Mouse (Mus musculus): Measurements from ENCODE around the gene Mmp11. TPM values are rescaled to one million over a fixed set of nuclear protein-coding genes. Genes with fewer than 3 reads are reported as not detected.

Gene Mmp11
- polyA plus RNA-seq, 1 experiment from 2014 or later = 2.8 TPM

GRCm38 (mm10) chr10:75945896-75946295 lies 9.6 kb upstream of the Mmp11 start:
- DNase-seq = no peak
- no peak overlapping the region for H3K4me3 ChIP-seq (ENCODE audit: low read depth, low read length)
- H3K36me3 ChIP-seq (replicated peaks; ENCODE audit: insufficient read depth, low read length) = no peaks in the 10 kb centered on the region
- no peak overlapping the region for H3K4me2 ChIP-seq (ENCODE audit: low read depth, low read length)
- H3K4me1 ChIP-seq (ENCODE audit: insufficient read depth) = no peaks in the 10 kb centered on the region; the same call in 1 of the 2 replicates
- WGBS (ENCODE audit: insufficient replicate concordance) = 73% methylated on average over 7 of the region's 7 CpGs
- H3K9ac ChIP-seq (replicated peaks) = no peak overlapping the region
- no peaks in the 10 kb centered on the region for H3K9me3 ChIP-seq (ENCODE audit: low read length)
- no peak overlapping the region for H3K27ac ChIP-seq (ENCODE audit: low read depth)
- peaks cover 9% of the 10 kb centered on the region; the same call in 1 of the 2 replicates for H3K27me3 ChIP-seq (ENCODE audit: insufficient read depth, low read length)
- no peak for ATAC-seq
- TF ChIP-seq CTCF (IDR thresholded peaks at IDR 0.05; ENCODE audit: low read depth) = no peak
- TF ChIP-seq EP300 (IDR thresholded peaks at IDR 0.05; ENCODE audit: low read depth) = no peak

- Histone ChIP-seq H3K4me2 (ENCODE audit: low read depth, low read length) (no peak overlapping the region), H3K9me3 (ENCODE audit: low read length) (no peaks in the 10 kb centered on the region), H3K36me3 (replicated peaks; ENCODE audit: insufficient read depth, low read length) (no peaks in the 10 kb centered on the region), H3K27me3 (ENCODE audit: insufficient read depth, low read length) (peaks cover 2% of the 10 kb centered on the region; the same call in 1 of the 2 replicates), H3K4me1 (ENCODE audit: insufficient read depth) (peaks cover 5% of the 10 kb centered on the region), H3K9ac (replicated peaks) (no peak overlapping the region), H3K4me3 (ENCODE audit: low read depth, low read length) (no peak overlapping the region), H3K27ac (ENCODE audit: low read depth) (no peak overlapping the region)
- TF ChIP-seq CTCF (IDR thresholded peaks at IDR 0.05; ENCODE audit: low read depth) (no peak), EP300 (IDR thresholded peaks at IDR 0.05; ENCODE audit: low read depth) (no peak)
- DNase-seq = no peak
- 87% methylated on average over 7 of the region's 7 CpGs for WGBS (ENCODE audit: insufficient replicate concordance)
- ATAC-seq = no peak
Observed at GRCm38 (mm10) chr10:75945213-75945612, 8.9 kb upstream of the Mmp11 start.

GRCm38 (mm10) chr10:75944066-75944772 lies 7.9 kb upstream of the Mmp11 start:
- TF ChIP-seq CTCF (IDR thresholded peaks at IDR 0.05; ENCODE audit: low read depth) (no peak), EP300 (IDR thresholded peaks at IDR 0.05; ENCODE audit: low read depth) (no peak)
- no peak for ATAC-seq
- H3K9me3 ChIP-seq (ENCODE audit: low read length) = no peaks in the 10 kb centered on the region
- WGBS (ENCODE audit: insufficient replicate concordance) = 53% methylated on average over 11 of the region's 11 CpGs
- H3K4me1 ChIP-seq (ENCODE audit: insufficient read depth) = peaks cover 14% of the 10 kb centered on the region
- no peaks in the 10 kb centered on the region for H3K27me3 ChIP-seq (ENCODE audit: insufficient read depth, low read length)
- H3K4me2 ChIP-seq (ENCODE audit: low read depth, low read length) = no peak overlapping the region
- no peak overlapping the region for H3K27ac ChIP-seq (ENCODE audit: low read depth)
- H3K36me3 ChIP-seq (replicated peaks; ENCODE audit: insufficient read depth, low read length) = no peaks in the 10 kb centered on the region
- no peak overlapping the region for H3K9ac ChIP-seq (replicated peaks)
- no peak for DNase-seq
- H3K4me3 ChIP-seq (ENCODE audit: low read depth, low read length) = no peak overlapping the region

- no peak within 1 kb of the TSS for H3K27ac ChIP-seq (ENCODE audit: low read depth)
- H3K4me2 ChIP-seq (ENCODE audit: low read depth, low read length) = no peak within 1 kb of the TSS
- H3K4me3 ChIP-seq (ENCODE audit: low read depth, low read length) = no peak within 1 kb of the TSS
- no peaks in the 10 kb centered on the region for H3K27me3 ChIP-seq (ENCODE audit: insufficient read depth, low read length)
- 63% methylated on average over 15 of the region's 15 CpGs for WGBS (ENCODE audit: insufficient replicate concordance)
- no peak within 1 kb of the TSS for H3K9ac ChIP-seq (replicated peaks)
- TF ChIP-seq CTCF (IDR thresholded peaks at IDR 0.05; ENCODE audit: low read depth) (no peak), EP300 (IDR thresholded peaks at IDR 0.05; ENCODE audit: low read depth) (no peak)
- DNase-seq = no peak
- H3K9me3 ChIP-seq (ENCODE audit: low read length) = no peaks in the 10 kb centered on the region
- H3K36me3 ChIP-seq (replicated peaks; ENCODE audit: insufficient read depth, low read length) = peaks cover 2% of the 10 kb centered on the region; the same call in 1 of the 2 replicates
- peaks cover 22% of the 10 kb centered on the region for H3K4me1 ChIP-seq (ENCODE audit: insufficient read depth)
- ATAC-seq = no peak
Observed at GRCm38 (mm10) chr10:75942736-75943477, 6.6 kb upstream of the Mmp11 start, which contains the start of gene Vpreb3. TSS of gene Vpreb3 (plus strand) at chr10:75943057.

GRCm38 (mm10) chr10:75941042-75941824 lies 4.9 kb upstream of the Mmp11 start:
- ATAC-seq (no peak), DNase-seq (no peak)
- no peak overlapping the region for H3K4me2 ChIP-seq (ENCODE audit: low read depth, low read length)
- no peaks in the 10 kb centered on the region for H3K27me3 ChIP-seq (ENCODE audit: insufficient read depth, low read length)
- no peak overlapping the region for H3K27ac ChIP-seq (ENCODE audit: low read depth)
- TF ChIP-seq EP300 (IDR thresholded peaks at IDR 0.05; ENCODE audit: low read depth) (no peak), CTCF (IDR thresholded peaks at IDR 0.05; ENCODE audit: low read depth) (no peak)
- no peak overlapping the region for H3K4me3 ChIP-seq (ENCODE audit: low read depth, low read length)
- H3K36me3 ChIP-seq (replicated peaks; ENCODE audit: insufficient read depth, low read length) = peaks cover 9% of the 10 kb centered on the region
- peaks cover 36% of the 10 kb centered on the region for H3K4me1 ChIP-seq (ENCODE audit: insufficient read depth)
- no peak overlapping the region for H3K9ac ChIP-seq (replicated peaks)
- H3K9me3 ChIP-seq (ENCODE audit: low read length) = no peaks in the 10 kb centered on the region
- WGBS (ENCODE audit: insufficient replicate concordance) = 76% methylated on average over 9 of the region's 9 CpGs

- peaks cover 41% of the 10 kb centered on the region for H3K4me1 ChIP-seq (ENCODE audit: insufficient read depth)
- H3K4me2 ChIP-seq (ENCODE audit: low read depth, low read length) = peak within 1 kb of the TSS; percentile 87
- no peak for TF ChIP-seq EP300 (IDR thresholded peaks at IDR 0.05; ENCODE audit: low read depth)
- no peak for TF ChIP-seq CTCF (IDR thresholded peaks at IDR 0.05; ENCODE audit: low read depth)
- peak within 1 kb of the TSS; percentile 57 for H3K4me3 ChIP-seq (ENCODE audit: low read depth, low read length)
- peaks cover 9% of the 10 kb centered on the region for H3K36me3 ChIP-seq (replicated peaks; ENCODE audit: insufficient read depth, low read length)
- H3K9ac ChIP-seq (replicated peaks) = peak within 1 kb of the TSS; percentile 73
- H3K27me3 ChIP-seq (ENCODE audit: insufficient read depth, low read length) = no peaks in the 10 kb centered on the region
- no peak for ATAC-seq
- H3K27ac ChIP-seq (ENCODE audit: low read depth) = peak within 1 kb of the TSS; percentile 85
- no peaks in the 10 kb centered on the region for H3K9me3 ChIP-seq (ENCODE audit: low read length)
- no peak for DNase-seq
- 85% methylated on average over 5 of the region's 5 CpGs for WGBS (ENCODE audit: insufficient replicate concordance)
Observed at GRCm38 (mm10) chr10:75940520-75940919, 4.2 kb upstream of the Mmp11 start, which contains the start of gene Gm867. TSS of gene Gm867 (minus strand) at chr10:75940672.

All from liver, postnatal 0 days (tissue).